Mouse (Mus musculus): ENCODE measurements around the gene Scarf1. TPM values are rescaled to one million over a fixed set of nuclear protein-coding genes. Genes with fewer than 3 reads are reported as not detected.

Scarf1 gene
- polyA plus RNA-seq, 1 experiment: 5.9 TPM

DNA sequence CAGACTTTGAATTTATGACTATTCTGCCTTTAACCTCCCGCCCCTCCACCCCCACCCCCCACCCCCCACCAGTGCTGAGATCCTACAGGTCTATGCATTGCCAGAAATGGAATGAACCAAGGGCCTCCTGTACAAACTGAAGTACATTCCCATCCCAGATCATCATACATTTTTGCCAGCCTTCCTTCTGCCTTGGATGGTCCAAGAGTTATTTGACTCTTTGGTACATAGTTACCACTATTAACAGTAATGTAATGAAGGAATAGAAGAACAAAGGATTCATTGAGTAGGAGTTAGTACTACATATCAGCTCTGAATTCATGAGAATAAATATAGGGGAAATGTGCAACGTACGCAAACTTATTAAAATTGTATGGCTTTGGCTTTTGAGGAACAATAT lies 27.1 kb upstream of the Scarf1 start:
- no peak for TF ChIP-seq POLR2A (IDR thresholded peaks at IDR 0.05; ENCODE audit: borderline replicate concordance, extremely low read depth, insufficient read depth, insufficient read length, poor library complexity, severe bottlenecking)
- no peak for DNase-seq (ENCODE audit: low read depth)

DNA sequence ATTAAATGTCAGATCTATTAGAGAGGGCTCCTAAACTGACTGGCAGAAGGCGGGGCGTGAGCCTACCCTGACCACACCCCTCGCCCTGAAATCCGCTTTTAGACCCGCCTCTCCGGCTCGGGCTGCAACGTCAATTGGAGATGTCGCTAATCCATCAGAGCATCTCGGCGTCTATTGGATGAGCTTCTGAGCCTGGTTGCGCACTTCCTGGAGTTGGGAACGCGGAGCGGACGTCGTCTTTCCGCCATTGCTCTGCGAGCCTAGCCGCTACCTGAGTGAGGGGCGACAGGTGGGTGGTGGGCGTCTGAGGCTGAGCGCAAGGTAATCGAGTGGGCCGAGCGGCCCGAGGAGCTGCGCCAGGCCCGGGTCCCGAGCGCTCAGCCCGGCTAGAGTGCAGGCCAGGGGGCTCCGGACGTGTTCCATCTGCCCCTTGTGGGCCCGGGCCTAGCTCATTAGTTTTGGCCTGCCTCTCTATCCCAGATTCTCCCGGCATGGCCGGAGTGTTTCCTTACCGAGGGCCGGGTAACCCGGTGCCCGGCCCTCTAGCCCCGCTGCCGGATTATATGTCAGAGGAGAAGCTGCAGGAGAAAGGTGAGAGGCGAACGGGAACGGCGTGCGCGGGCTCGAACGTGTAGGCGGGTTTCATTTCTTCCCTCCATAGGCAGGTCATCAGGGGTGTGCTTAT lies 26.6 kb upstream of the Scarf1 start, which contains the start of gene Prpf8:
TSS of gene Prpf8 (plus strand) at position 216 of the 685 bp plus-strand sequence.
- DNase-seq (ENCODE audit: low read depth): peak; percentile 99
- peak; percentile 38; the same call in 1 of the 2 replicates for TF ChIP-seq POLR2A (IDR thresholded peaks at IDR 0.05; ENCODE audit: borderline replicate concordance, extremely low read depth, insufficient read depth, insufficient read length, poor library complexity, severe bottlenecking)
- TF ChIP-seq CTCF (IDR thresholded peaks at IDR 0.05; ENCODE audit: borderline replicate concordance, extremely low read depth, insufficient read depth, insufficient read length): no peak

DNA sequence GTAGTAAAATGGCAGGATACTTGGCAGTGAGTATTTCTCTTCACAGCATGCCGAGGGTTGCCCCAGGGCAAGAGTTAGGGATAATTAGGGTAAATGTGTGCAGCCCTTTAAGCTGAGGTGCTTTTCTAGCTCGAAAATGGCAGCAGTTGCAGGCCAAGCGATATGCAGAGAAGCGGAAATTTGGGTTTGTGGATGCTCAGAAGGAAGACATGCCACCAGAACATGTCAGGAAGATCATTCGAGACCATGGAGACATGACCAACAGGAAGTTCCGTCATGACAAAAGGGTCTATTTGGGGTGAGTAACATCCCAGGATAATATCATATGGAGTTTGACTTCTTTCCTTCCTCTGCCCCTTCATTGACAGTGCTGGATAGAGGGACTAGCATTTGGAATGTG lies 25.8 kb upstream of the Scarf1 start:
- no peak for DNase-seq (ENCODE audit: low read depth)
- no peak for TF ChIP-seq CTCF (IDR thresholded peaks at IDR 0.05; ENCODE audit: borderline replicate concordance, extremely low read depth, insufficient read depth, insufficient read length)
- TF ChIP-seq POLR2A (IDR thresholded peaks at IDR 0.05; ENCODE audit: borderline replicate concordance, extremely low read depth, insufficient read depth, insufficient read length, poor library complexity, severe bottlenecking): no peak

DNA sequence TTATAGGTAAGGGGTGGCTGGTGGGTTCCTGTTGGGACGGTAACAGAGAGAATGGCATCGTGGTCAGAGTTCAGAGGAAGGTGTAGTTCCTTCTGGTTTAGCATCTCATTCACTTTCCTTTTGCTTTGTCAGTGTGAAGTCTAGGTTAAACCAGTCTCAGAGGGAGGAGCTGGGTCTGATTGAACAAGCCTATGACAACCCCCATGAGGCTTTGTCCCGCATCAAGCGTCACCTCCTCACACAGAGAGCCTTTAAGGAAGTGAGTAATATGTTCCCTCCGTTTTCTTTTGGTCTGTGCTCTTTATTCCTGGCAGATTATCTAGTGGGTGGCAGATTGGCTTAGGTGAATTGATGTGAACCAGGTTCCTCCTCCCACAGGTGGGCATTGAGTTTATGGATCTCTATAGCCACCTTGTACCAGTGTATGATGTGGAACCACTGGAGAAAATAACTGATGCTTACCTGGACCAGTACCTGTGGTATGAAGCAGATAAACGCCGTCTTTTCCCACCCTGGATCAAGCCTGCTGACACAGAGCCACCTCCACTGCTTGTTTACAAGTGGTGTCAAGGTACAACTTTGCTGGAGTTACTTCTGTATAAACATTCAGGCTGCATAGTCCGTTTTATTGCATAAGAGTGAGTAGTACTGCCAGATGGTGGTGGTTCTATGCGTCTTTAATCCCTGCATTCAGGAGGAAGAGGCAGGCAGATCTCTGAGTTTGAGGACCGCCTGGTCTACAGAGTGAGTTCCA lies 18.9 kb upstream of the Scarf1 start:
- no peak for TF ChIP-seq CTCF (IDR thresholded peaks at IDR 0.05; ENCODE audit: borderline replicate concordance, extremely low read depth, insufficient read depth, insufficient read length)
- no peak for TF ChIP-seq POLR2A (IDR thresholded peaks at IDR 0.05; ENCODE audit: borderline replicate concordance, extremely low read depth, insufficient read depth, insufficient read length, poor library complexity, severe bottlenecking)
- DNase-seq (ENCODE audit: low read depth): no peak

DNA sequence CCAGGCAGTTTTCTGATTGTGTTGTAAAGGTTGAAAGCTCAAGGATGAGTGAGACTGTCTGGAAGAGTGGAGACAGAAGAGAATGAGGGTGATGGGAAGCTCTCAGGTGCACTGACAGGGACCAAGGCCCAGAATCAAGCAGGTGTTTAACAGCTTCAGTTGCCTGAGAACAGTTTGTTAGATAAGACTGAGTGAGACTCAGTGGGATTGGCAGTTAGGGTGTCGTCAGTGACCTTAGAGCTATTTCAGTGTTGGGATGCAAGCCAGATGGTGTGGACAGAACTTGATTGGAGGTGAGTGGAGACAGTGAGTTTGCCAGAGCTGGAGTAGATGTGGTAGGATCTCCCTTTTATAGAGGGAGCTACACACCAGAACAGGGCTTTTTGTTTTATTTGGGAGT lies 15.2 kb upstream of the Scarf1 start:
- no peak for TF ChIP-seq CTCF (IDR thresholded peaks at IDR 0.05; ENCODE audit: borderline replicate concordance, extremely low read depth, insufficient read depth, insufficient read length)
- no peak for TF ChIP-seq POLR2A (IDR thresholded peaks at IDR 0.05; ENCODE audit: borderline replicate concordance, extremely low read depth, insufficient read depth, insufficient read length, poor library complexity, severe bottlenecking)

DNA sequence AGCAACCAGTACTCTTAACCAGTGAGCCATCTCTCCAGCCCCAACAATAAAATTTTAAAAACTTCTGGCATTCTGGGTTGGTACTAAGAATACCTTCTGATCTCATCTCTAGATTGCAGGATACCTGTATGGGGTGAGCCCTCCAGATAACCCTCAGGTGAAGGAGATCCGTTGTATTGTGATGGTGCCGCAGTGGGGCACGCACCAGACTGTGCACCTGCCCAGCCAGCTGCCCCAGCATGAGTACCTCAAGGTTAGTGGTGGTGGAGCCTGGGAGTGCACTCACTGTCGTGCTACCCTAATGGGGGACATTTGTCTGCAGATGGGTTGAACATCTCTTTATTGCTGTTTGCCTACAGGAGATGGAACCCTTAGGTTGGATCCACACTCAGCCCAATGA lies 5.2 kb upstream of the Scarf1 start:
- DNase-seq (ENCODE audit: low read depth): no peak
- no peak for TF ChIP-seq CTCF (IDR thresholded peaks at IDR 0.05; ENCODE audit: borderline replicate concordance, extremely low read depth, insufficient read depth, insufficient read length)
- no peak for TF ChIP-seq POLR2A (IDR thresholded peaks at IDR 0.05; ENCODE audit: borderline replicate concordance, extremely low read depth, insufficient read depth, insufficient read length, poor library complexity, severe bottlenecking)

More for the DNA sequence above, 15.2 kb upstream of the Scarf1 start:
- DNase-seq (ENCODE audit: low read depth): no peak

DNA sequence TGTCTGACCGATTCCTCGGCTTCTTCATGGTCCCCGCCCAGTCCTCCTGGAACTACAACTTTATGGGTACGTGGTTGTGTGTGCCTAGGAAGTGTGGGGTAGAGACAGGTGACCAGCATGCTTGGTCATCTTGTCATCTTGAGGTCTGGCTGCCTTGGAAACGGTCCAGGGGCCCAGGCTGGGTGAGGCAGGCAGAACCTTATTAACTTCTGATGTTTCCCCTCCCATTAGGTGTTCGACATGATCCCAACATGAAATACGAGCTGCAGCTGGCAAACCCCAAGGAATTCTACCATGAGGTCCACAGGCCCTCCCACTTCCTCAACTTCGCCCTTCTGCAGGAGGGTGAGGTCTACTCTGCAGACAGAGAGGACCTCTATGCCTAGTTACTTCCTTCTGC lies 4.4 kb upstream of the Scarf1 start:
- DNase-seq (ENCODE audit: low read depth): no peak
- TF ChIP-seq POLR2A (IDR thresholded peaks at IDR 0.05; ENCODE audit: borderline replicate concordance, extremely low read depth, insufficient read depth, insufficient read length, poor library complexity, severe bottlenecking): no peak
- TF ChIP-seq CTCF (IDR thresholded peaks at IDR 0.05; ENCODE audit: borderline replicate concordance, extremely low read depth, insufficient read depth, insufficient read length): no peak

DNA sequence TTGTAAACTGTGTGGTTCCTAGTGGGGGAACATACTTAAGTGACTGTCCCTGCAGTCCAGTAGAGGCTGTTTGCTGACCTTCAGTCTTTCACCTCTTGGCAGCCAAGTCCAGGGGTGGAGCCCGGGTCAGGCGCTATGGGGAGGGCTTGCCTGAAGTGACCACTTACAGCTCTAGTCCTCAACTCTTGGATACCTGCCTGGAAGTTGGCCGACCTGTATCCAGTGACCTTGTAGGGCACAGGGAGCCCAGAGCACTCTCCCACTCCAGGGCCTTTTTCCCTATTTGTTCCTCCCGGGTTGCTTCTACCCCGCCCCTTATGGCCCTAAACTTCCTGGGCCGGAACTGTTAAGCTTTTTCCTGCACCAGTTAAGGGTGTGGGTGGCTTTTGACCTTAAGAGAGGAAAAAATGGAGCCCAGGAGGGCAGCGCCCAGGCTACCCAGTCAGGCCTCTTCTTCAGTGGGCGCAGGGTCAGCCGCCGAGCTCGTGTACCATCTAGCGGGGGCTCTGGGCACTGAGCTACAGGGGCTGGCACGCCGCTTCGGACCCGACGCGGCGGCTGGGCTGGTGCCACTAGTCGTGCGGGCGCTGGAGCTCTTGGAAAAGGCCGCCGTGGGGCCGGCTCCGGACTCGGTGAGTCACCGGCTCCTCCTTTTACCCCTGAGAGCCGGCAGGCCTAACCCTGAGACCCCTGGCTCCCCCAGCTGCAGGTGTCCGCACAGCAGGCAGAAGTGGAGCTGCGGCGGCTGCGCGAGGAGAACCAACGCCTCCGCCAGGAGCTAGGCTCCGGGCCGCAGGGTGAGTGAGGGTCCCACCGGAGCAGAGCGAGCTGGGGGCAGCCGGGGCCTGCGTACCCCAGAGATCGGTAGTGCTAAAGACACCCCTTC lies 3.4 kb upstream of the Scarf1 start, which contains the start of gene Rilp:
TSS of gene Rilp (plus strand) at position 354 of the 886 bp plus-strand sequence.
- TF ChIP-seq POLR2A (IDR thresholded peaks at IDR 0.05; ENCODE audit: borderline replicate concordance, extremely low read depth, insufficient read depth, insufficient read length, poor library complexity, severe bottlenecking) (no peak), CTCF (IDR thresholded peaks at IDR 0.05; ENCODE audit: borderline replicate concordance, extremely low read depth, insufficient read depth, insufficient read length) (peak; percentile 50; the same call in 1 of the 2 replicates)
- DNase-seq (ENCODE audit: low read depth): peak; percentile 75

DNA sequence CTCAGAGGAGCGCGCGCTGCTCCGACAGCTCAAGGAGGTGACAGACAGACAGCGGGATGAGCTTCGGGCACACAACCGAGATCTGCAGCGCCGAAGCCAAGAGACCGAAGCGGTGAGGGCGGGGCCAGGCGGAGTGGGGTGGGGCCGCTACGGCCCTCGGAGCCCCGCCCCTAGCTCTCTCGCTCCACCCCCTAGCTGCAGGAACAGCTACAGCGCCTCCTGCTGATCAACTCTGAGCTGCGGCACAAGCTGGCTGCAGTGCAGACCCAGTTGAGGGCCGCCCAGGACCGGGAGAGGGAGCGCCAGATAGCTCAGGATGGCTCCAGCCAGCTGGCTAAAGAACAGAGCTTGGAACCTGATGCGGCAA lies 2.7 kb upstream of the Scarf1 start:
- TF ChIP-seq POLR2A (IDR thresholded peaks at IDR 0.05; ENCODE audit: borderline replicate concordance, extremely low read depth, insufficient read depth, insufficient read length, poor library complexity, severe bottlenecking) (no peak), CTCF (IDR thresholded peaks at IDR 0.05; ENCODE audit: borderline replicate concordance, extremely low read depth, insufficient read depth, insufficient read length) (peak; percentile 81)

DNA sequence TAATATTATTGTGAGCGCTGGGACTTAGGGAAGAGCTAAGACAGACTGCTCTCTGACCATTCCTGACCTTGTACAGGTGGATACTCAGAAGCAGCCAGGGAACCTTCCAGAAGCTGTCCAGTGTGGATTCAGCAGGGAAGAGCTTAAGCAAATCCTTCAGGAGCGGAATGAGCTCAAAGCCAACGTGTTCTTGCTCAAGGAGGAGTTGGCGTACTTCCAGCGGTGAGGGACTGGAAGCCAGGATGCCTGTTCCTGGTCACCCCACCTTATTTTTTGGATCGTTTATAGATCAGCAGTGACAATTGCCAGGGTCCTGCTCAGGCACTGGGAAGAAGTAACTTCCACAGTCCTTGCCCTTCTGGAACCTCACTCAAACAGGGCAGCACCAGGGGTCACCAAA lies 2.1 kb upstream of the Scarf1 start:
- no peak for TF ChIP-seq POLR2A (IDR thresholded peaks at IDR 0.05; ENCODE audit: borderline replicate concordance, extremely low read depth, insufficient read depth, insufficient read length, poor library complexity, severe bottlenecking)
- TF ChIP-seq CTCF (IDR thresholded peaks at IDR 0.05; ENCODE audit: borderline replicate concordance, extremely low read depth, insufficient read depth, insufficient read length): no peak
- DNase-seq (ENCODE audit: low read depth): peak; percentile 17

More for the DNA sequence above, 2.7 kb upstream of the Scarf1 start:
- DNase-seq (ENCODE audit: low read depth): peak; percentile 95

Measured in brain, embryonic 14.5 days (tissue).